Mouse (Mus musculus) hindbrain, embryonic 16.5 days (tissue): ENCODE data around the gene Bco2. TPM values are rescaled to one million over a fixed set of nuclear protein-coding genes. Genes with fewer than 3 reads are reported as not detected.

Experiments used
- ATAC-seq: fragments of 200-750 bp; cut with Nextera tagmentation; 2 replicates; pipeline ENCODE4 v1.8.0; 2017; ENCODE audit warnings: moderate TSS enrichment, moderate library complexity
- H3K27ac ChIP-seq: fragments of 300-500 bp; sonication (generic); 2 replicates; pipeline ENCODE4 v1.5.1; 2014; ENCODE audit warnings: low read depth, mild to moderate bottlenecking, control low read depth, low read length, moderate library complexity
- H3K27me3 ChIP-seq: fragments of 300-500 bp; sonication (generic); replicated peaks from 2 replicates; pipeline ENCODE4 v1.6.1; 2014; ENCODE audit warnings: low read length; ENCODE audit not compliant: control insufficient read depth, insufficient read depth
- H3K36me3 ChIP-seq: fragments of 300-500 bp; sonication (generic); 2 replicates; pipeline ENCODE4 v1.6.1; 2014; ENCODE audit warnings: mild to moderate bottlenecking, low read length, moderate library complexity, mixed read lengths; ENCODE audit not compliant: control insufficient read depth, insufficient read depth
- H3K4me1 ChIP-seq: fragments of 300-500 bp; sonication (generic); 2 replicates; pipeline ENCODE4 v1.6.1; 2014; ENCODE audit warnings: low read depth, low read length; ENCODE audit not compliant: control insufficient read depth, insufficient read depth
- H3K4me2 ChIP-seq: fragments of 300-500 bp; sonication (generic); 2 replicates; pipeline ENCODE4 v1.6.1; 2014; ENCODE audit warnings: mild to moderate bottlenecking, low read length, control low read depth, moderate library complexity
- H3K4me3 ChIP-seq: fragments of 300-500 bp; sonication (generic); 2 replicates; pipeline ENCODE4 v1.5.1; 2014; ENCODE audit warnings: mild to moderate bottlenecking, low read length, control low read depth, moderate library complexity
- H3K9ac ChIP-seq: fragments of 300-500 bp; sonication (generic); 2 replicates; pipeline ENCODE4 v1.6.1; 2014; ENCODE audit warnings: low read depth, mild to moderate bottlenecking, control low read depth, low read length, moderate library complexity
- H3K9me3 ChIP-seq: fragments of 300-500 bp; sonication (generic); 2 replicates; pipeline ENCODE4 v1.6.1; 2014; ENCODE audit warnings: mild to moderate bottlenecking, low read length, moderate library complexity; ENCODE audit not compliant: control insufficient read depth
- WGBS: fragments of 180-500 bp; shearing (Covaris S2); extraction: QIAGEN DNeasy Blood & Tissue Kit; methylation state at CpG from one replicate; pipeline ENCODE4 v1.1.7; 2014; 5-methylcytosine and 5-hydroxymethylcytosine counted together
- polyA plus RNA-seq: library from polyadenylated mRNA; unstranded; fragments of >200 nt; fragmentation: Nextera tagmentation; extraction: Ambion mirVana; gene quantifications from 2 replicates; pipeline ENCODE4 v1.2.1, GENCODE M21; 2015

The Bco2 gene
- polyA plus RNA-seq, 1 experiment from 2014 or later = 0.64 TPM

GRCm38 (mm10) chr9:50528293-50528892 is 26.6 kb downstream of the Bco2 start, which contains the start of gene Pts:
TSS of gene Pts (minus strand) at chr9:50528724.
- peak; percentile 99 for ATAC-seq
- peak within 1 kb of the TSS; percentile 79 for H3K9ac ChIP-seq

DNA sequence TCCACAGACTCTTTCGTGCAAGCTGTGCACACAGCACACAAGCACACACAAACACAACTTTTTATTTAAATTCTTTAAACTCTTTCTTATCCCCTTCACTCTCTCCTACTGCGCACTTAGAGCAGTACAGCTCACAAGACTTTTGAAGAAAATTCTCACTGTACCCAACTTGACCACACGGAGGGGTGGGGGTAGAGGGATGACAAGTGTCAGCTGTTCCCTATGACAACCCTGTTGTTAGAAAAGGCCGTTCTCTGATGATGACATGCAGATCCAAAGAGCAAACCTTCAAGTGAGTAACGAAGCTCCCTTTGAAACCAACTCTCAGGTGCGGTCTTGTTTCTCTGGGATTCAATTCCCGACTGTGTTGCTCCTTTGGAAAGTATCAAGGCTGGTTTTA is 27.1 kb downstream of the Bco2 start:
- no peaks in the 10 kb centered on the region for H3K27me3 ChIP-seq
- 45% methylated on average over 7 of the region's 7 CpGs for WGBS
- peaks cover 10% of the 10 kb centered on the region for H3K4me1 ChIP-seq
- H3K9ac ChIP-seq = peak overlapping the region; percentile 79
- H3K27ac ChIP-seq = no peak overlapping the region
- peak; percentile 16; the same call in 1 of the 2 replicates for ATAC-seq
- H3K36me3 ChIP-seq = no peaks in the 10 kb centered on the region
- no peaks in the 10 kb centered on the region for H3K9me3 ChIP-seq
- H3K4me3 ChIP-seq = peak overlapping the region; percentile 74
- H3K4me2 ChIP-seq = peak overlapping the region; percentile 66

More at GRCm38 (mm10) chr9:50528293-50528892, 26.6 kb downstream of the Bco2 start, which contains the start of gene Pts:
- Histone ChIP-seq H3K4me2 (peak within 1 kb of the TSS; percentile 66), H3K4me1 (peaks cover 10% of the 10 kb centered on the region), H3K27me3 (no peaks in the 10 kb centered on the region), H3K36me3 (no peaks in the 10 kb centered on the region), H3K4me3 (peak within 1 kb of the TSS; percentile 74), H3K27ac (peak within 1 kb of the TSS; percentile 87), H3K9me3 (no peaks in the 10 kb centered on the region)
- 1% methylated on average over 50 of the region's 54 CpGs for WGBS

DNA sequence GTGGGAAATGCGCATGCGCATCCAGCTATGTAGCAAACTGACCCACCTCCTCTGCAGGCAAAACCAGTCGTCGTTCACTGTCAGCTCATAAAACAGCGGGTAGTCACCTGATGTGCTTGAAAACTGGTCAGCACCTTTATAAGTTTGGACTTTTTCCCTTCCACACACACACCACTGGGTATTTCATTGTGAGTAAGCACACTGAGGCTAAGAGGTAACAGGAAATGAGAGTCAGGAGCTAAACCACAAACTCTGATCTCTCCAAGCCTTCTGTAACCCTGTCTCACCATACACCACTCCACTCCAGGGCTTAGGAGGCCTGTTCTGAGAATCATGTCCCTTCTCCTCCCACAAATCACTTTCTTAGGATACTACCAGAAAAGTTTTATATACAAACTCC is 29.4 kb downstream of the Bco2 start:
- H3K27me3 ChIP-seq = no peaks in the 10 kb centered on the region
- 80% methylated on average over 5 of the region's 5 CpGs for WGBS
- no peak overlapping the region for H3K4me2 ChIP-seq
- H3K4me3 ChIP-seq = no peak overlapping the region
- no peak for ATAC-seq
- no peak overlapping the region for H3K27ac ChIP-seq
- peaks cover 8% of the 10 kb centered on the region for H3K4me1 ChIP-seq
- 0 out of 2 replicates have a peak, but pooled peaks cover 3% of the 10 kb centered on the region for H3K36me3 ChIP-seq
- H3K9me3 ChIP-seq = no peaks in the 10 kb centered on the region
- no peak overlapping the region for H3K9ac ChIP-seq

DNA sequence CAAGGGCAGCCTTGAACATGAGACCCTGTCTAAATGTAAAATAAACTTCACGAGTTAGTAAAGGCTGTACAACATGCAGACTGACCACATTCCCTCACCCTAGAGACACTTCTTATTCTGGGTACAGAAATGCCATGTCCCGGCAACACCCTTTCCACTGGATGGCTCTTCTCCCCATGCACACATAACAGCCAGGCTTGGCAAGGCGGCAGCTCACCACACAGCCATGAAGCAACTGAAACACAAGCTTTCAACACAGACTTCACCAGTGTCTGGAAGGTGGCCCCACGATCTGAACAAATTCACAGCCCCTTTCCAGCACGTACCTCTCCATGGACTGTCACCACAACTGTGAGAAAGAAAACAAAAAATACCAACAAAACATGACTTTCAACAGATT is 30.0 kb downstream of the Bco2 start:
- no peak overlapping the region for H3K4me3 ChIP-seq
- ATAC-seq = no peak

GRCm38 (mm10) chr9:50522574-50522973 is 32.4 kb downstream of the Bco2 start:
- Histone ChIP-seq H3K4me3 (no peak overlapping the region), H3K27ac (no peak overlapping the region), H3K4me2 (no peak overlapping the region), H3K9ac (no peak overlapping the region), H3K9me3 (no peaks in the 10 kb centered on the region), H3K36me3 (0 out of 2 replicates have a peak, but pooled peaks cover 3% of the 10 kb centered on the region), H3K27me3 (no peaks in the 10 kb centered on the region), H3K4me1 (peaks cover 3% of the 10 kb centered on the region)
- 83% methylated on average over 5 of the region's 5 CpGs for WGBS
- ATAC-seq = no peak

More for the DNA sequence above, 30.0 kb downstream of the Bco2 start:
- H3K9me3 ChIP-seq = no peaks in the 10 kb centered on the region
- no peak overlapping the region for H3K4me2 ChIP-seq
- 0 out of 2 replicates have a peak, but pooled peaks cover 3% of the 10 kb centered on the region for H3K36me3 ChIP-seq
- no peak overlapping the region for H3K27ac ChIP-seq
- H3K27me3 ChIP-seq = no peaks in the 10 kb centered on the region
- H3K4me1 ChIP-seq = peaks cover 8% of the 10 kb centered on the region
- WGBS = 93% methylated on average over 5 of the region's 5 CpGs
- H3K9ac ChIP-seq = no peak overlapping the region

- no peak for ATAC-seq
These were observed 33.4 kb downstream of the Bco2 start for GRCm38 (mm10) chr9:50521562-50521961.

DNA sequence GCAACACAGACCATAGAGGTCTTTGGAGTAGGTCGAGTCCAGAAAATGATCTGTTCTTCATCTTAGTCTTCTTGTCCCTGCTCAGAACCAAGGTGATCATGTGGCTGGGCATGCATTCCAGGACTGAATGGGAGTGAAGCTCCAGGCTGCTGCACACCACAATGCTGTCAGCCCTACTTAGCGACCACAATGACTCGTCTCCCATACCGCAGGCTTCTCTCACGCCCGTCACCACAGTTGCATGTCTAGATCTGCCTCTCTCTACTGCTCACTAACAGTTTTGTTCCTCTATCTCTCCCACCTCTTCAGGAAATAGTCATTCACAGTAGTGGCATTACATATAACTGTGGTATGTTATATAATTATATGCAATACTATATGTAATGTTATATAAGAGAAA is 34.2 kb downstream of the Bco2 start:
- Histone ChIP-seq H3K4me3 (no peak overlapping the region), H3K27ac (no peak overlapping the region), H3K4me2 (no peak overlapping the region), H3K27me3 (no peaks in the 10 kb centered on the region), H3K9me3 (no peaks in the 10 kb centered on the region), H3K4me1 (no peaks in the 10 kb centered on the region), H3K9ac (no peak overlapping the region), H3K36me3 (0 out of 2 replicates have a peak, but pooled peaks cover 3% of the 10 kb centered on the region)
- ATAC-seq = no peak
- WGBS = 92% methylated on average over 6 of the region's 6 CpGs

More at GRCm38 (mm10) chr9:50521562-50521961, 33.4 kb downstream of the Bco2 start:
- no peaks in the 10 kb centered on the region for H3K27me3 ChIP-seq
- H3K36me3 ChIP-seq = 0 out of 2 replicates have a peak, but pooled peaks cover 3% of the 10 kb centered on the region
- H3K4me3 ChIP-seq = no peak overlapping the region
- H3K9ac ChIP-seq = no peak overlapping the region
- no peak overlapping the region for H3K27ac ChIP-seq
- no peaks in the 10 kb centered on the region for H3K9me3 ChIP-seq
- WGBS = 59% methylated on average over 2 of the region's 2 CpGs
- H3K4me1 ChIP-seq = no peaks in the 10 kb centered on the region
- H3K4me2 ChIP-seq = no peak overlapping the region

GRCm38 (mm10) chr9:50518781-50519180 is 36.2 kb downstream of the Bco2 start:
- Histone ChIP-seq H3K4me1 (no peaks in the 10 kb centered on the region), H3K27me3 (no peaks in the 10 kb centered on the region), H3K9me3 (no peaks in the 10 kb centered on the region), H3K36me3 (0 out of 2 replicates have a peak, but pooled peaks cover 3% of the 10 kb centered on the region), H3K4me3 (no peak overlapping the region), H3K9ac (no peak overlapping the region), H3K27ac (no peak overlapping the region), H3K4me2 (no peak overlapping the region)
- 10% methylated on average over 2 of the region's 2 CpGs for WGBS
- ATAC-seq = no peak

DNA sequence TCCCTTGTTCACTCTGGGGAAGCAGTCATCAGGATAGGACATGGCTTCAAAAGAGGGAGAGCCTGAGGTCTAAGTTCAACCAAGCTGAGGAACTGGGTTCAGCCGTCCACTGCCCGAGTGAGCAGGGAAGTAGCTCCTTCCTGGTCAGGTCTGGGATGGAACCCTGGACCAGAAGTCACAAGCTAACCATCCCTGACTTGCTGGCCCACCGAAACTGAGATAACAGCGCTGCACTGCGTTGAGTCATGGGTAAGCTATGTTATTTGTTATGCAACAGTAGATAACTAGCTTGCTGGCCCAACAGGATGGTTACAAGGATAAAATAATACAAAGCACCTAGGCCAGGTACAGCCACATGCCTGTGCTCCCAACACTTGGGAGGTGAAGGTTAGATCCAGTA is 39.5 kb downstream of the Bco2 start:
- Histone ChIP-seq H3K9ac (no peak overlapping the region), H3K27ac (no peak overlapping the region), H3K4me2 (no peak overlapping the region), H3K36me3 (no peaks in the 10 kb centered on the region), H3K4me1 (no peaks in the 10 kb centered on the region), H3K9me3 (no peaks in the 10 kb centered on the region), H3K27me3 (no peaks in the 10 kb centered on the region), H3K4me3 (no peak overlapping the region)
- WGBS = 89% methylated on average over 5 of the region's 5 CpGs
- ATAC-seq = no peak
